Mouse (Mus musculus) adrenal gland, postnatal 4 days (tissue): ENCODE measurements at regions not wholly inside any gene's neighbourhood (a gene's known extent, or its start where the extent isn't known, plus 50 kb on each side); places are given as distances from the start of the nearest gene placed in this dataset.

Experiments used
- DNase-seq, 2 experiments: peaks; one replicate each; pipeline ENCODE4 v3.0.0; 2021 to 2022; ENCODE audit warnings: low spot score in 2 of 2, mixed read lengths in 2 of 2

GRCm38 (mm10) chr13:28797617-28798475 lies 155.7 kb downstream of the Sox4 start:
- DNase-seq, result no peak

DNA sequence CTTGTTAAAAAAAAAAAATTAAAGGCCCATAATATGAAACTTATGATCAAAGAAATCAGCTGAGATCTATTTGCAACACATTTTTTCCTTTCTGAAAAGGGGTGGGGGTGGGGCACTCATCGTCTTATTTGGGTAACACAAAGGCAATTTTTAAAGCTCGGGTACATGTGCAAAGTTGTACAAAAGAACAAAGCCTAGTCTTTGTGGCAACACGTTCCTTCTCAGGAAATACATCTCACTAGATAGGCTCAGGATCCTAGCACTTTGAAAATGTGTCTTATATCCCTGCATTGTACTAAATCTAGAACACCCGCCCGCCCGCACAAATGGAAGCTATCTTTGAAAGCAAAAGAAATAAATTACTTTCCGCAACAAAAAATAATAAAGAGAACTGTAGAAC lies 158.2 kb downstream of the Sox4 start:
- DNase-seq, result no peak

DNA sequence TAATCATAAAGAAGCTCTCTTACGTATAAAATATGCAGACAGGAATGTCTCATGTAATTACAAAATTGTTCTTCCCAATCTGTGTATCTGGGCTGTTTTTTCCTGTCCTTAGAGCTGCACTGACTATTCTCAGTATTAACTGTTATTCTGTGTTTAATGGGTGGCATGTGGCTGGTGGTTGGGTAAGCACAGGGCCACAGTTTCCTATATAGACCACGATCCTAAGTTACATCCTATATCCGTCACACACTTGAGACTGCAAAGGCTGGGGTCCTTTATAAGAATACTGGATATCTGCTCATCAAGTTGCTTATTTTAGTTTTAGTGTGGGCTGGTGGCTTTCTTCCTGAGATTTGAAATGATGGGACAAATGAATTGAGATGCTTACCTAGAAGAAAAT lies 159.0 kb downstream of the Sox4 start:
- no peak for DNase-seq

DNA sequence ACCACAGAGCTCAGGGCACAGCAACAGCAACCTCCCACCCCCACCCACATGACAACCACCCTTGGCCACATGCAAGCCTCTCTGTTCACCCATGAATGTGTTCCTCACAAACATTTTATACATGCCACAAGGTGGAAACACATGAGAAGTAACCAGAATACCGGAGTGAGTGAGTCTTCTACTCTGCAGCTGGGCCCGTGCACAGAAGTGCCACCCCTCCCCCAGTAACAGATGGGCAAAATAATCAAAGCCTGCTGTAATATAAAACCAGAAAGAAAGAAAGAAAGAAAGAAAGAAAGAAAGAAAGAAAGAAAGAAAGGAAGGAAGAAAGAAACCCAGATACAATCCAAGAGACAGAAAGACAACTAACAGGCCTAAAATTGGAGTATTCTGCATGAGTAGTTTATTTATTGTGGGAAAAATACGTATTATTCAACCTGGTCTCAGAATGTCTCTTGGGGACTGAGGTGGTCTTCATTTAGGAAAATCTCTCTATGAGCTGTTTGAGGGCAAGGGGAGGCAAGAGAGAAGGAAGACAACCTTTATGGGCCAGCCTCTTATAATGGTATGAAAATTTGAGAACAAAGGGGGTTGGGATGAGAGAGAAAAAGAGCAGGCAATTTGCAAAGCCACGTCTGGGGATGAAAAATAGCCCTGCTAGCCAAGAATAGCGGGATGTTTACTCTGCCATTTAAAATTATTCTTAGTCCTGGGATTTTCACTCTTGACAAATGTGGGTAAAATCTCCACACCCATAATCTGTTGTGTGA lies 160.2 kb downstream of the Sox4 start:
- no peak for DNase-seq

GRCm38 (mm10) chr13:28792461-28793165 lies 160.9 kb downstream of the Sox4 start:
- DNase-seq, result no peak

- no peak for DNase-seq
Observed at GRCm38 (mm10) chr13:28790381-28790780, 163.1 kb downstream of the Sox4 start.

DNA sequence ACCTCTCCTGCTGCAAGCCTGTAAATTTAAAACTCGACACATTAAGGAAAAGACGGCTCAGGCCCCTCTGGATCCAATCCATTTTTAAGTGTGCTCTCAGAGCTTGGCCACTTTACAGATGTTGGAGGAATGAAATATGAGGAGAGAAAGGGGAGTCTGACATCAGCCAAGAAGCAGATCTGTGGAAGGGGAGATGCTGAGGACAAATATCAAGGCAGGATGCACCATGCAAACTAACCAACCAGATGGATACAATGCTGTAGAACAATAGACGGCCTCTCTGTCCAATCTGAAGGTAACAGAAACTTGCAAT lies 166.2 kb downstream of the Sox4 start:
- no peak for DNase-seq

DNA sequence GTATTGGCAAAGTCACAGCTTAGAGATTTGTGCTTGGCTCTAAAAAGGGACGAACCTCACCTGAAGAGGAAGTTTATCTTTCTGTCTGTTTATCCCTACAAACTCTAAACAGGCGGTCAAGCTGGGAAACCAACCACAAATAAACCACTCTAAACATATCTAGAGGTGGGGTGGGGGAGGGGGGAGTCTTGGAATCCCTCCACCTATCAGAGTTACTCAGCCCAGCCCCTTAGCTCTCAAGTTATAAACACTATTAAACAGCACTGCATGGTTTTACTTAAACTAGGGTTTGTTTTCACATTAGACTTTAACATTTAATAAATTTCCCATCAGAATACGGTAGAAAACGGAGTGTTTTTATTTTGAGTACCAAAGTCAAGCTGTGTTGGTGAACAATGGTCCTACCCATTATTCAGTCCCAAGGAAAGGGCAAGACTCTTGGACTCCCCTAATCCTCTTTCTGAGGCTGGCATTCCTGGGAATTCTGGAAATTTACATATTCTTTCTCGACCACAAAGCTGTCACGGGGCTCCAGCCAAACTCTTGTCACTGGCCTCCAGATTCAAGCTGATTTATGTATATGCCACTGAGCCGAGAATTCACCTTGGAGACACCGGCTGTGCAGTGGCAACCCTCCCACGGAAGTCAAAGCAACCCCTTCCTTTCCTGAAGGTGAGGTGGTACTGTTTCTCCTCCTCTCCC lies 166.7 kb downstream of the Sox4 start:
- DNase-seq, result no peak

DNA sequence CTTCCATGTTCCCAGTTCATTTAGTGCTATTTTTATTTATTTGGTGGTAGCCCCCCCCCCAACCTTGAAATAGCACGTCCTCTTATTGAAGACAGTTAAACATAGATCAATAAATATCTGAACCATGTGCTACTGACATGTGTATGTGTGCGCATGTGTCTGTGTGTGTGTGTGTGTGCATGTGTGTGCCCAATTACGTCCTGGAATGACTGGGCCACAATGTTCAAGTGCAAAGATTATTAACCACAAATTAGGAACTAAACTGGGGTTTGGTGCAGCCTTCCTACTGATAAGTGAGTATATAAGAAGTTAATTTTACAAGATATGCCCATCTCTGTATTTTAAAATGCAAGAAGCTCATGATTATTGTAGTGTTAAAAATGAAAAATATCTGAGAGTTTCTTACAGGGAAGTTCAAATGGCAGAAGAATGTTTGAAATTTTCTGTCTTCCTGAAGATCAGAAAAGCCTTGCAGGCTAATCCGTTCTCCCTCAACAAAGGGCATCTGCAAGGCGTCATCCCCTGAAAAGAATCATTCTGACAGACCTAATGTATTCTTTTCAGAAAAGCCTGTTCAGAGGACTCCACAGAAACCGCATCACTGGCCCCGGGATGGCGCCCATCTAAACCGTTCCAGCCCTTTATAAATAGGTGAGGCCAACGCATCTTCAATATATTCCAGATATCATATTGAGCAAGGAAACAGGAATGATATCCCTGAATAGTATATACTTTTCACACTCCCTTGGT lies 170.8 kb downstream of the Sox4 start:
- no peak for DNase-seq

- no peak for DNase-seq
Observed at GRCm38 (mm10) chr13:28782081-28782480, 171.4 kb downstream of the Sox4 start.

DNA sequence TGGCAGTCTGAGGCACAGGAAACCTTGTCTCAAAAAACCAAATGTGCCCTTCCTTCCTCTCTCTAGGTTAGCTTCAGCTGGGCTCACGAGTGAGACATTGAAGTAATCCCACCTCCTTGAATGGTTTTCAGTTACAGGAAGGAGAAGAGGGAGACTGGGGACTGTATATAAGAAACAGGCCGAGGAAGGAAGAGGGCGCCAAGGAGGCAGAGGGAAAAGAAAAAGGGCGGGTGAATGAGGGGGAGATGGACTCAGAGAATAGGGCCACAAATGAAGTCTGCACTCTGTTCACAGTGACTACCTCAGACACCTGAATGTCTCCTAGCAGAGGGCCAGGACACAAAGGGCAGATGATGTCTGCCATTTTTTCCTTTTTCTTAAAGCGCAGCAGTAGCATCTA lies 171.9 kb downstream of the Sox4 start:
- no peak for DNase-seq

- no peak for DNase-seq
Observed at GRCm38 (mm10) chr13:28780462-28780861, 173.1 kb downstream of the Sox4 start.

DNA sequence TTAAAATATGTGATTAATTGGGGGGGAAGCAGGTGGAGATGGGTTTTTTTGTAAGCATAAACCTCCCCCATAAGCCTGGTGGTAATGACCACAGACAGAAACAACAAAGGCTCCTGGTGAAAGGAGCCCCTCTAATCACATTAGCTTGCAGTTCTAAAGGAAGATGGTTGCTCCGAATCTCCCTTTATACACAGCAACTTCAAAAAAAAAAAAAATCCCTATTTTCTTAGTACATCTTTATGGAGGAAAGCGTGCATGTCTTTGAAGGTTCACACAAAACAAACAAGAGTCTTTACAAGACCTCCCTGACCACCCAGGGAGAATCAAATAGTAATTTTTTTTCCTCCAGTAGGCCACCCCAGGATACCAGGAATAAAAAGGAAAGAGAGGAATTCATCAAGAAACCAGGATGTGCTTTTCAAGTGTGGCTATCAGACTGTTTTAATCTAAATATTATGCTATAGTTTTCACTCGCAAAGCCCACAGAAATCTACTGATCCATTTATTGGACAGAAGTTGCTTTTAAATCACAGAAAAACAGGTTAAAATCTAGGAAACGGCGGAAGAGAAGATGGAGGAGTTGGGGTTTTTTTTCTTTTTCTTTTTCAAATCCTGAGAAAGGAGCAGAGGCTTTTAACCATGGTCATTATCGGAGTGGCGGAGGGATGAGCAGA lies 178.2 kb downstream of the Sox4 start:
- DNase-seq, result no peak

DNA sequence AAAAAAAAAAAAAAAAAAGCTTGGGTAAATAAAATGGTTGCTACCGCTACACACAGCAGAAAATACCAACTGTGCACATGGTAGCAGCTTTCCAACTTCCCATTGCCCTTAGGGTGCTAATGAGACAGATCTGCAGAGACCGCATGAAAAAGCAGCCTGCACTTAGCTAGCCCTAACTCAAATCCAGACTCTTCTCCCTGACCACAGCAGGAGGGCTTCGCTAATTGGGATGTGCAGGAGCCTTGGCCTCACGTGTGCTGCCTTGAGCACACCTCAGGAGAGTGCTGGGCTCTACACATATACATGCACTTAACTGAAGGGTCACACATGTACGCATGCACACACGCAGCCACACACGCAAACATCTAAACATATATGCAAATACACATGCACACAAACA lies 178.9 kb downstream of the Sox4 start:
- no peak for DNase-seq

DNA sequence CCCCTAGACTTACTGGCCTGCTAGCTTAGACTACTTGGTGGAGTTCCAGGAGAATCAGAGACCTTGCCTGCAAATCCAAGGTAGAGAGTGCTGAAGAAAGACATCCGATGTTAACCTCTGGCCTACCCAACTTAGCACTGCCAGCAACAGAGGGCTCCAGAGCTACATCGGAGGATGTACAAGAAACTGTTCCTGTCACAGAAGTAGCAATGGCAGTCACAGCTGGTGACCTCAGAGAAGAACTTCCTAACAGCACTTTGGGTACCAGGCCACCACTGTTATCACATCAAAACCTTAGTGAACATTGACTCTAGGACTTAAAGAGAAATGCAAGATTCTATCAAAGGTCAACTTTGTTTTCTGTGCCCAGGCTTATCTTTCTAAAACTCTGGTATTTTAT lies 180.0 kb downstream of the Sox4 start:
- DNase-seq, result no peak

DNA sequence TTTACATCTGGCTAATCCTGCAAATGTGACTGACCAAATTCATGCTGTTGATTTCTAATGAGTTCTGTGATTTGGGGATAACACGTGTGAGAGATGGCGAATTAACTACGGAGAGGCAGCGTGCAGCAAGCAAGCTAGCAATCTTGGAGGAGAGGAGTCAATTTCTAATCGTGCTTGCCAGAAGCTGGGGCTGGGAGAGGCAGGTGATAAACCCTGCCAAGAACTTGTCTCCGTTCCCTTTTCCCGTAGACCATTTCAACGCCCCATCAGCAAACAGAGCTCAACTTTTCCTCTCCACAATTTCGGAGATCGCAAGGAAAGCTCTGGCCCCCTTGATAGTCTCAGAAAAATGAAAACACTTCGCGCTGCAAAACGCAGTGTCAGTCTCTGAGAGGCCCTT lies 183.0 kb downstream of the Sox4 start:
- no peak for DNase-seq

GRCm38 (mm10) chr13:28770018-28770417 lies 183.5 kb downstream of the Sox4 start:
- no peak for DNase-seq

- no peak for DNase-seq
Observed at GRCm38 (mm10) chr13:28768717-28769426, 184.6 kb downstream of the Sox4 start.

- DNase-seq, result no peak
Observed at GRCm38 (mm10) chr13:28762555-28762954, 191.0 kb downstream of the Sox4 start.

- no peak for DNase-seq
Observed at GRCm38 (mm10) chr13:28759026-28759425, 194.5 kb downstream of the Sox4 start.
